Mouse (Mus musculus) stomach, postnatal 0 days (tissue): Measurements from ENCODE around the gene Ptdss2. TPM values are rescaled to one million over a fixed set of nuclear protein-coding genes. Genes with fewer than 3 reads are reported as not detected.
A peak's percentile ranks its signal among the peaks of the same experiment; 100 is the strongest.

Experiments
- ATAC-seq: fragments of 200-750 bp; cut with Nextera tagmentation; 2 replicates; pipeline ENCODE4 v1.8.0; 2017; ENCODE audit not compliant: low FRiP score, low TSS enrichment
- DNase-seq: peaks from one replicate; pipeline ENCODE4 v3.0.0-alpha.2; 2016; ENCODE audit warnings: low spot score
- H3K27ac ChIP-seq: fragments of 300-500 bp; sonication (generic); replicated peaks from 2 replicates; pipeline ENCODE4 v1.5.1; 2014; ENCODE audit warnings: mild to moderate bottlenecking, control low read depth
- H3K27me3 ChIP-seq: fragments of 300-500 bp; sonication (generic); 2 replicates; pipeline ENCODE4 v1.6.1; 2014; ENCODE audit warnings: low read length; ENCODE audit not compliant: control insufficient read depth, insufficient read depth
- H3K36me3 ChIP-seq: fragments of 300-500 bp; sonication (generic); 2 replicates; pipeline ENCODE4 v1.6.1; 2014; ENCODE audit warnings: low read length, mixed read lengths; ENCODE audit not compliant: control insufficient read depth, insufficient read depth
- H3K4me1 ChIP-seq: fragments of 300-500 bp; sonication (generic); replicated peaks from 2 replicates; pipeline ENCODE4 v1.6.1; 2014; ENCODE audit warnings: antibody characterized with exemption; ENCODE audit not compliant: control insufficient read depth, insufficient read depth
- H3K4me2 ChIP-seq: fragments of 300-500 bp; sonication (generic); replicated peaks from 2 replicates; pipeline ENCODE4 v1.6.1; 2014; ENCODE audit warnings: low read depth, mild to moderate bottlenecking, control low read depth, moderate library complexity
- H3K4me3 ChIP-seq: fragments of 300-500 bp; sonication (generic); 2 replicates; pipeline ENCODE4 v1.5.1; 2014; ENCODE audit warnings: low read depth, low read length, control low read depth
- H3K9ac ChIP-seq: fragments of 300-500 bp; sonication (generic); 2 replicates; pipeline ENCODE4 v1.6.1; 2014; ENCODE audit warnings: mild to moderate bottlenecking, low read length, control low read depth, mixed read lengths
- H3K9me3 ChIP-seq: fragments of 300-500 bp; sonication (generic); 2 replicates; pipeline ENCODE4 v1.6.1; 2016; ENCODE audit warnings: low read length; ENCODE audit not compliant: control insufficient read depth
- CTCF ChIP-seq: IDR thresholded peaks from 2 replicates; pipeline ENCODE4 v1.5.1; 2016; ENCODE audit warnings: antibody characterized with exemption, low read depth, mild to moderate bottlenecking, moderate library complexity
- EP300 ChIP-seq: optimal IDR thresholded peaks from 2 replicates; pipeline ENCODE3; 2016; ENCODE audit warnings: antibody characterized with exemption
- WGBS: fragments of 180-500 bp; shearing (Covaris S2); extraction: QIAGEN DNeasy Blood & Tissue Kit; methylation state at CpG from one replicate; pipeline ENCODE4 v1.1.7; 2014; 5-methylcytosine and 5-hydroxymethylcytosine counted together
- polyA plus RNA-seq: library from polyadenylated mRNA; unstranded; fragments of >200 nt; fragmentation: Nextera tagmentation; extraction: Ambion mirVana; gene quantifications from 2 replicates; pipeline ENCODE4 v1.2.1, GENCODE M21; 2015

Gene Ptdss2
- polyA plus RNA-seq, 1 experiment from 2014 or later: 22.9 TPM

GRCm38 (mm10) chr7:141143112-141143511 is 20.9 kb downstream of the Ptdss2 start:
- no peaks in the 10 kb centered on the region for H3K9me3 ChIP-seq
- no peaks in the 10 kb centered on the region for H3K27me3 ChIP-seq
- ATAC-seq (peak; percentile 71; the same call in 1 of the 2 replicates), DNase-seq (peak; percentile 79)
- H3K4me3 ChIP-seq: no peak overlapping the region
- no peak overlapping the region for H3K9ac ChIP-seq
- no peaks in the 10 kb centered on the region for H3K4me1 ChIP-seq
- 55% methylated on average over 5 of the region's 5 CpGs for WGBS
- TF ChIP-seq CTCF (peak; percentile 75), EP300 (no peak)
- no peak overlapping the region for H3K27ac ChIP-seq
- H3K36me3 ChIP-seq: peaks cover 3% of the 10 kb centered on the region; the same call in 1 of the 2 replicates
- H3K4me2 ChIP-seq: no peak overlapping the region

- H3K4me2 ChIP-seq: no peak overlapping the region
- ATAC-seq (no peak), DNase-seq (no peak)
- no peak for TF ChIP-seq EP300
- TF ChIP-seq CTCF: no peak
- H3K9me3 ChIP-seq: no peaks in the 10 kb centered on the region
- no peak overlapping the region for H3K27ac ChIP-seq
- H3K9ac ChIP-seq: no peak overlapping the region
- WGBS: 44% methylated on average over 2 of the region's 2 CpGs
- H3K36me3 ChIP-seq: peaks cover 3% of the 10 kb centered on the region; the same call in 1 of the 2 replicates
- no peaks in the 10 kb centered on the region for H3K27me3 ChIP-seq
- no peak overlapping the region for H3K4me3 ChIP-seq
- no peaks in the 10 kb centered on the region for H3K4me1 ChIP-seq
Measured at GRCm38 (mm10) chr7:141143861-141144260, 21.7 kb downstream of the Ptdss2 start.

GRCm38 (mm10) chr7:141144650-141145049 is 22.5 kb downstream of the Ptdss2 start:
- no peak overlapping the region for H3K4me3 ChIP-seq
- H3K4me1 ChIP-seq: no peaks in the 10 kb centered on the region
- WGBS: 84% methylated on average over 3 of the region's 3 CpGs
- TF ChIP-seq EP300: no peak
- no peak for TF ChIP-seq CTCF
- no peak for DNase-seq
- no peak overlapping the region for H3K9ac ChIP-seq
- H3K27me3 ChIP-seq: no peaks in the 10 kb centered on the region
- no peaks in the 10 kb centered on the region for H3K9me3 ChIP-seq
- no peak for ATAC-seq
- H3K27ac ChIP-seq: no peak overlapping the region
- no peaks in the 10 kb centered on the region for H3K36me3 ChIP-seq
- no peak overlapping the region for H3K4me2 ChIP-seq

GRCm38 (mm10) chr7:141145403-141145802 is 23.2 kb downstream of the Ptdss2 start:
- ATAC-seq (no peak), DNase-seq (no peak)
- WGBS: 60% methylated on average over 1 of the region's 1 CpGs
- H3K9ac ChIP-seq: no peak overlapping the region
- no peaks in the 10 kb centered on the region for H3K4me1 ChIP-seq
- H3K9me3 ChIP-seq: no peaks in the 10 kb centered on the region
- no peak overlapping the region for H3K27ac ChIP-seq
- no peaks in the 10 kb centered on the region for H3K36me3 ChIP-seq
- no peak overlapping the region for H3K4me3 ChIP-seq
- H3K27me3 ChIP-seq: no peaks in the 10 kb centered on the region
- TF ChIP-seq EP300 (no peak), CTCF (no peak)
- H3K4me2 ChIP-seq: no peak overlapping the region

- no peak for DNase-seq
- no peak for ATAC-seq
Measured at GRCm38 (mm10) chr7:141146043-141146595, 23.9 kb downstream of the Ptdss2 start.

GRCm38 (mm10) chr7:141147044-141147443 is 24.9 kb downstream of the Ptdss2 start:
- 83% methylated on average over 6 of the region's 6 CpGs for WGBS
- no peak for DNase-seq
- no peak for TF ChIP-seq CTCF
- no peak for TF ChIP-seq EP300
- Histone ChIP-seq H3K9me3 (no peaks in the 10 kb centered on the region), H3K4me2 (no peak overlapping the region), H3K27ac (no peak overlapping the region), H3K36me3 (no peaks in the 10 kb centered on the region; the same call in 1 of the 2 replicates), H3K4me3 (no peak overlapping the region), H3K4me1 (no peaks in the 10 kb centered on the region), H3K9ac (no peak overlapping the region), H3K27me3 (no peaks in the 10 kb centered on the region)
- no peak for ATAC-seq

More at GRCm38 (mm10) chr7:141146043-141146595, 23.9 kb downstream of the Ptdss2 start:
- H3K27me3 ChIP-seq: no peaks in the 10 kb centered on the region
- no peaks in the 10 kb centered on the region for H3K36me3 ChIP-seq
- no peaks in the 10 kb centered on the region for H3K4me1 ChIP-seq
- no peak overlapping the region for H3K9ac ChIP-seq
- H3K9me3 ChIP-seq: no peaks in the 10 kb centered on the region
- H3K4me2 ChIP-seq: no peak overlapping the region
- no peak overlapping the region for H3K4me3 ChIP-seq
- H3K27ac ChIP-seq: no peak overlapping the region
- 89% methylated on average over 12 of the region's 12 CpGs for WGBS
- no peak for TF ChIP-seq EP300
